Mouse (Mus musculus) ES-Bruce4 (cell line): ENCODE measurements around the gene Nicn1.

Experiments
- CTCF ChIP-seq: IDR thresholded peaks from one replicate; pipeline ENCODE4 v1.8.1; 2011; ENCODE audit warnings: low read depth, low read length
- EP300 ChIP-seq: IDR thresholded peaks from 2 replicates; pipeline ENCODE4 v1.6.1; 2011; ENCODE audit warnings: low read depth, low read length; ENCODE audit not compliant: insufficient read depth
- POLR2A ChIP-seq: IDR thresholded peaks from one replicate; pipeline ENCODE4 v1.8.1; 2011; ENCODE audit warnings: low read length; ENCODE audit not compliant: insufficient read depth

GRCm38 (mm10) chr9:108337848-108338550 is 47.8 kb downstream of the Nicn1 start:
- TF ChIP-seq POLR2A: no peak
- no peak for TF ChIP-seq CTCF
- no peak for TF ChIP-seq EP300
